Comparison of ENCODE assay signal across 15 mouse cellular contexts in genomic region chr11:87687246-87688225, GRCm38 (mm10). TPM values are rescaled to one million over a fixed set of nuclear protein-coding genes. Genes with fewer than 3 reads are reported as not detected.
DNase-seq lines count a peak whose midpoint lies in the region; ATAC-seq and TF ChIP-seq lines count a peak whose summit lies in the region.
"Had no signal": no experiment of that assay in that cellular context is flagged by ENCODE, and none has a peak within 500 bp of the region (broad histone marks: within the 10 kb centered on the region; RNA-seq: fewer than 3 reads in every experiment).

No protein-coding gene starts in this region.

- DNase-seq in layer of hippocampus, adult 11-12 months (ENCODE audit: low spot score), result peak; percentile 20
- no peak for DNase-seq in layer of hippocampus, adult 18-20 months (ENCODE audit: low spot score in 2 of 2)
- peak; percentile 51 for DNase-seq in midbrain, embryonic 11.5 days (ENCODE audit: low spot score, missing footprints)
- DNase-seq in stomach, postnatal 0 days (ENCODE audit: low spot score), result no peak
- no peak for DNase-seq in cerebellum, adult 8-10 months
- DNase-seq: cerebellum, adult 18-20 months; gastrocnemius, postnatal 36 days; lung, postnatal 14 days; thymus, adult 18-20 months had no signal

- WGBS in midbrain, embryonic 11.5 days, result 79% methylated on average over 15 of the region's 15 CpGs
- 80% methylated on average over 15 of the region's 15 CpGs for WGBS in midbrain, embryonic 13.5 days
- WGBS in intestine, embryonic 15.5 days, result 57% methylated on average over 15 of the region's 15 CpGs
- 42% methylated on average over 15 of the region's 15 CpGs for WGBS in stomach, postnatal 0 days

- TF ChIP-seq EP300 in stomach, postnatal 0 days (optimal IDR thresholded peaks at IDR 0.05), result no peak

- H3K27ac ChIP-seq in midbrain, embryonic 11.5 days (ENCODE audit: low read depth, low read length), result no peak overlapping the region
- no peak overlapping the region for H3K27ac ChIP-seq in midbrain, embryonic 13.5 days
- H3K27ac ChIP-seq in intestine, embryonic 15.5 days, result peak overlapping the region; percentile 49; the same call in 1 of the 2 replicates
- H3K27ac ChIP-seq in stomach, postnatal 0 days (replicated peaks), result 0 out of 2 replicates have a peak overlapping the region, but pooled peaks have one; percentile 36
- H3K27ac ChIP-seq: heart, embryonic 15.5 days; hindbrain, embryonic 13.5 days; limb, embryonic 10.5 days; neural tube, embryonic 15.5 days had no signal

- H3K4me2 ChIP-seq in midbrain, embryonic 11.5 days, result no peak overlapping the region
- H3K4me2 ChIP-seq in midbrain, embryonic 13.5 days (replicated peaks), result no peak overlapping the region
- H3K4me2 ChIP-seq in intestine, embryonic 15.5 days (replicated peaks), result peak overlapping the region; percentile 51
- no peak overlapping the region for H3K4me2 ChIP-seq in stomach, postnatal 0 days (replicated peaks; ENCODE audit: low read depth)
- H3K4me2 ChIP-seq: heart, embryonic 15.5 days; hindbrain, embryonic 13.5 days; neural tube, embryonic 15.5 days had no signal

- H3K36me3 ChIP-seq in midbrain, embryonic 11.5 days (ENCODE audit: control insufficient read depth, insufficient read depth, low read length), result no peaks in the 10 kb centered on the region
- no peaks in the 10 kb centered on the region for H3K36me3 ChIP-seq in midbrain, embryonic 13.5 days
- H3K36me3 ChIP-seq in intestine, embryonic 15.5 days, result no peaks in the 10 kb centered on the region
- no peaks in the 10 kb centered on the region for H3K36me3 ChIP-seq in stomach, postnatal 0 days (ENCODE audit: control insufficient read depth, insufficient read depth, low read length)
- H3K36me3 ChIP-seq: heart, embryonic 15.5 days; hindbrain, embryonic 13.5 days; limb, embryonic 10.5 days; neural tube, embryonic 15.5 days had no signal

- no peak overlapping the region for H3K9ac ChIP-seq in midbrain, embryonic 11.5 days (ENCODE audit: low read length)
- no peak overlapping the region for H3K9ac ChIP-seq in midbrain, embryonic 13.5 days (replicated peaks)
- H3K9ac ChIP-seq in intestine, embryonic 15.5 days, result no peak overlapping the region
- no peak overlapping the region for H3K9ac ChIP-seq in stomach, postnatal 0 days (ENCODE audit: low read length)
- H3K9ac ChIP-seq: heart, embryonic 15.5 days; hindbrain, embryonic 13.5 days; neural tube, embryonic 15.5 days had no signal

- no peaks in the 10 kb centered on the region for H3K4me1 ChIP-seq in midbrain, embryonic 11.5 days (ENCODE audit: control insufficient read depth, insufficient read depth, low read length)
- H3K4me1 ChIP-seq in midbrain, embryonic 13.5 days (replicated peaks), result peaks cover 15% of the 10 kb centered on the region
- H3K4me1 ChIP-seq in intestine, embryonic 15.5 days (replicated peaks), result peaks cover 27% of the 10 kb centered on the region
- no peaks in the 10 kb centered on the region for H3K4me1 ChIP-seq in stomach, postnatal 0 days (replicated peaks; ENCODE audit: control insufficient read depth, insufficient read depth)

- H3K9me3 ChIP-seq in midbrain, embryonic 11.5 days (ENCODE audit: control insufficient read depth, low read length), result no peaks in the 10 kb centered on the region
- H3K9me3 ChIP-seq in midbrain, embryonic 13.5 days, result no peaks in the 10 kb centered on the region
- H3K9me3 ChIP-seq in intestine, embryonic 15.5 days, result no peaks in the 10 kb centered on the region
- H3K9me3 ChIP-seq in stomach, postnatal 0 days (ENCODE audit: control insufficient read depth, low read length), result no peaks in the 10 kb centered on the region
- H3K9me3 ChIP-seq: heart, embryonic 15.5 days; hindbrain, embryonic 13.5 days; limb, embryonic 10.5 days; neural tube, embryonic 15.5 days had no signal

- H3K27me3 ChIP-seq in midbrain, embryonic 11.5 days (ENCODE audit: control insufficient read depth, insufficient read depth, low read length), result no peaks in the 10 kb centered on the region
- no peaks in the 10 kb centered on the region for H3K27me3 ChIP-seq in midbrain, embryonic 13.5 days
- H3K27me3 ChIP-seq in intestine, embryonic 15.5 days (replicated peaks), result no peaks in the 10 kb centered on the region
- H3K27me3 ChIP-seq in stomach, postnatal 0 days (ENCODE audit: control insufficient read depth, insufficient read depth, low read length), result no peaks in the 10 kb centered on the region
- H3K27me3 ChIP-seq: heart, embryonic 15.5 days; hindbrain, embryonic 13.5 days; neural tube, embryonic 15.5 days had no signal

- no peak overlapping the region for H3K4me3 ChIP-seq in midbrain, embryonic 11.5 days (ENCODE audit: low read depth, low read length)
- no peak overlapping the region for H3K4me3 ChIP-seq in midbrain, embryonic 13.5 days (replicated peaks)
- H3K4me3 ChIP-seq in intestine, embryonic 15.5 days (replicated peaks), result no peak overlapping the region
- H3K4me3 ChIP-seq in stomach, postnatal 0 days (ENCODE audit: low read depth, low read length), result no peak overlapping the region
- H3K4me3 ChIP-seq: heart, embryonic 15.5 days; hindbrain, embryonic 13.5 days; limb, embryonic 10.5 days; neural tube, embryonic 15.5 days had no signal

- no peak for TF ChIP-seq CTCF in stomach, postnatal 0 days (IDR thresholded peaks at IDR 0.05; ENCODE audit: low read depth)

- ATAC-seq in midbrain, embryonic 11.5 days (ENCODE audit: low FRiP score), result no peak
- ATAC-seq in midbrain, embryonic 13.5 days, result no peak
- ATAC-seq in intestine, embryonic 15.5 days, result no peak
- ATAC-seq in stomach, postnatal 0 days (ENCODE audit: low FRiP score, low TSS enrichment), result no peak

RNA-seq across cellular contexts. Expression of gene Rnf43, which starts 25.0 kb away (rescaled TPM):
- 1 to 10 TPM; 2.5 to 3.1 TPM for total RNA-seq in layer of hippocampus, adult 18-20 months (2021)
- 0.61 and 2.0 TPM in 2 replicates for polyA plus RNA-seq in midbrain, embryonic 11.5 days (2014; fragmentation: Nextera tagmentation; extraction: Ambion mirVana)
- polyA plus RNA-seq in midbrain, embryonic 13.5 days (2015; fragmentation: Nextera tagmentation; extraction: Ambion mirVana), result 0.67 and 0.92 TPM in 2 replicates
- polyA plus RNA-seq in intestine, embryonic 15.5 days (2015; fragmentation: Nextera tagmentation; extraction: Ambion mirVana), result 14.1 and 14.7 TPM in 2 replicates
- polyA plus RNA-seq in stomach, postnatal 0 days (2015; fragmentation: Nextera tagmentation; extraction: Ambion mirVana), result 6.6 and 7.4 TPM in 2 replicates

RNA-seq across cellular contexts. Expression of gene Supt4a, which starts 49.8 kb away (rescaled TPM):
- 10 to 100 TPM; 75.6 to 77.3 TPM for total RNA-seq in layer of hippocampus, adult 18-20 months (2021)
- 148 and 163 TPM in 2 replicates for polyA plus RNA-seq in midbrain, embryonic 11.5 days (2014; fragmentation: Nextera tagmentation; extraction: Ambion mirVana)
- 165 and 177 TPM in 2 replicates for polyA plus RNA-seq in midbrain, embryonic 13.5 days (2015; fragmentation: Nextera tagmentation; extraction: Ambion mirVana)
- polyA plus RNA-seq in intestine, embryonic 15.5 days (2015; fragmentation: Nextera tagmentation; extraction: Ambion mirVana), result 117 and 121 TPM in 2 replicates
- polyA plus RNA-seq in stomach, postnatal 0 days (2015; fragmentation: Nextera tagmentation; extraction: Ambion mirVana), result 119 and 121 TPM in 2 replicates

Comparison
In these comparisons a context has a peak if more than half of its experiments do, and no peak if none do; other contexts are left out.
1. DNase-seq: peak in layer of hippocampus, adult 11-12 months (single experiment) and midbrain, embryonic 11.5 days (single experiment); none in layer of hippocampus, adult 18-20 months (0 of 2), stomach, postnatal 0 days (single experiment) and cerebellum, adult 8-10 months (single experiment).
2. H3K27ac ChIP-seq: peak in intestine, embryonic 15.5 days (single experiment) and stomach, postnatal 0 days (single experiment); none in midbrain, embryonic 11.5 days (single experiment) and midbrain, embryonic 13.5 days (single experiment).